Mouse (Mus musculus): Measurements from ENCODE around the gene Trim26.

Trim26 gene

GRCm38 (mm10) chr17:36900001-36900400, 63.1 kb downstream of the Trim26 start:
- no peak for DNase-seq (ENCODE audit: low spot score)

DNA sequence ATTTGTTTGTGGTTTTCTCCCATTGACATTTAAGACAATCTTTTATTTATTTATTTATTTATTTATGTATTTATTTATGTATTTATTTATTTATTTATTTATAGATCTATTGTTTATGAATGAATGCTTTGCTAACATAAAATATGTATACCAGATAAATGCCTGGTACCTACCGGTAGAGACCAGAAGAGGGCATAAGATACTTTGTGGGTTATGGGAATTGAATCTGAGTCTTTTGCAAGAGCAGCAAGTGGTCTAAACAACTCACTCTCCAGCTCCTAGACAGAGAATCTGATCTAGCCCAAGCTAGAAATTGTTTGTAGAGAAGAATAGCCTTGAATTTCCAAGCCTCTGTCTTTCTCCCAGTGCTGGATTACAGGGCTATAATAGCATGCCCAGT, 63.8 kb downstream of the Trim26 start:
- no peak for DNase-seq (ENCODE audit: low spot score)

- DNase-seq (ENCODE audit: low spot score): no peak
These were observed 66.7 kb downstream of the Trim26 start for GRCm38 (mm10) chr17:36903651-36904050.

- DNase-seq (ENCODE audit: low spot score): no peak
These were observed 71.3 kb downstream of the Trim26 start for GRCm38 (mm10) chr17:36908235-36908634.
